Mouse (Mus musculus): Measurements from ENCODE around the gene Ndufs6.

The Ndufs6 gene

GRCm38 (mm10) chr13:73305398-73306084 lies 22.8 kb downstream of the Ndufs6 start:
- DNase-seq = no peak

- no peak for DNase-seq
Observed at GRCm38 (mm10) chr13:73304729-73305128, 23.6 kb downstream of the Ndufs6 start.

GRCm38 (mm10) chr13:73299322-73299721 lies 29.0 kb downstream of the Ndufs6 start:
- DNase-seq = no peak

- DNase-seq = no peak
Observed at GRCm38 (mm10) chr13:73298717-73299116, 29.6 kb downstream of the Ndufs6 start.

- no peak for DNase-seq
Observed at GRCm38 (mm10) chr13:73291102-73291501, 37.2 kb downstream of the Ndufs6 start.

- no peak for DNase-seq
Observed at GRCm38 (mm10) chr13:73290206-73290605, 38.1 kb downstream of the Ndufs6 start.

GRCm38 (mm10) chr13:73283534-73283933 lies 44.8 kb downstream of the Ndufs6 start:
- DNase-seq = no peak

GRCm38 (mm10) chr13:73282407-73282806 lies 45.9 kb downstream of the Ndufs6 start:
- no peak for DNase-seq

- DNase-seq = no peak
Observed at GRCm38 (mm10) chr13:73279196-73279595, 49.1 kb downstream of the Ndufs6 start.

- no peak for DNase-seq
Observed at GRCm38 (mm10) chr13:73277797-73278196, 50.5 kb downstream of the Ndufs6 start.

- no peak for DNase-seq
Observed at GRCm38 (mm10) chr13:73277361-73277760, 51.0 kb downstream of the Ndufs6 start.

GRCm38 (mm10) chr13:73273536-73273935 lies 54.8 kb downstream of the Ndufs6 start:
- DNase-seq = no peak

- DNase-seq = no peak
Observed at GRCm38 (mm10) chr13:73272794-73273282, 55.5 kb downstream of the Ndufs6 start.

- DNase-seq = no peak
Observed at GRCm38 (mm10) chr13:73271336-73272242, 56.8 kb downstream of the Ndufs6 start.

- no peak for DNase-seq
Observed at GRCm38 (mm10) chr13:73270451-73271081, 57.8 kb downstream of the Ndufs6 start.

GRCm38 (mm10) chr13:73269891-73270290 lies 58.5 kb downstream of the Ndufs6 start:
- no peak for DNase-seq

All from cerebellum, adult 9-11 months (tissue).